Mouse (Mus musculus): Measurements from ENCODE around the gene Dennd4a. TPM values are rescaled to one million over a fixed set of nuclear protein-coding genes. Genes with fewer than 3 reads are reported as not detected.

The Dennd4a gene
- total and polyA plus RNA-seq, 3 experiments: 22.6 to 41.1 (median 37.1) TPM

DNA sequence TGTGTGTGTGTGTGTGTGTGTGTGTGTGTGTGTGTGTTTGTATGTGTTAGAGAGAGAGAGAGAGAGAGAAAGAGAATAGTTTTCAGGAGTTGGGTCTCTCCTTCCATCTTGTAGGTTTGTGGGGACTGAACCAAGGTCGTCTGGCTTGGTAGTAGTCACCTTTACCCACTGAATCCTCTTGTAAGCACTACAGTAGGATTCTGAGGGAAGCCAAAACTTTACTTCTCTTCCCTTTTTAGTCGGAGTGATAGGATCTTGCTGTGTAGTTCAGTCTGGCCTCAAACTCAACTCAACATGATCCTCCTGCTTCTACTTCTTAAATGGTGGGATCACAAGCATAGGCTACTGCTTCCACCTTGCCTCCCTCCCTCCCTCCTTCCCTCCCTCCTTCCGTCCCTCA lies 17.3 kb upstream of the Dennd4a start:
- no peak overlapping the region for H3K4me3 ChIP-seq (replicated peaks in 1 of 3; ENCODE audit: low read depth in 2 of 3, low read length in 2 of 3, poor library complexity in 1 of 3)

GRCm38 (mm10) chr9:64794448-64795420 lies 16.4 kb upstream of the Dennd4a start:
- no peaks in the 10 kb centered on the region for H3K36me3 ChIP-seq (replicated peaks in 1 of 2; ENCODE audit: control insufficient read depth in 1 of 2, insufficient read depth in 1 of 2, low read length in 1 of 2)
- in situ Hi-C loops (cut with MboI; ENCODE audit: low pct_ligation_motif_present, low pct_unique_long_range_greater_than_20kb, low sequenced_read_pairs): no loop called here
- H3K9ac ChIP-seq (ENCODE audit: insufficient read depth, low read depth): no peak overlapping the region
- H3K4me3 ChIP-seq (replicated peaks in 1 of 3; ENCODE audit: low read depth in 2 of 3, low read length in 2 of 3, poor library complexity in 1 of 3): no peak overlapping the region
- dilution Hi-C loops (cut with MboI; ENCODE audit: extremely low pct_ligation_motif_present, extremely low pct_unique_long_range_greater_than_20kb, low sequenced_read_pairs): no loop called here
- H3K27ac ChIP-seq (ENCODE audit: insufficient read depth, low read depth): no peak overlapping the region
- no peaks in the 10 kb centered on the region for H3K79me2 ChIP-seq (replicated peaks; ENCODE audit: control insufficient read depth, extremely low read depth, insufficient read depth, poor library complexity, severe bottlenecking)
- no peak for DNase-seq (ENCODE audit: extremely low read depth)
- no peaks in the 10 kb centered on the region for H3K27me3 ChIP-seq (replicated peaks)
- H3K4me1 ChIP-seq (ENCODE audit: control insufficient read depth in 1 of 2, insufficient read depth in 2 of 2): peaks cover 11 to 83% of the 10 kb centered on the region in 2 experiments; a peak in 3 of 4 replicates
- H3K4me2 ChIP-seq (ENCODE audit: insufficient read depth, low read depth, poor library complexity, severe bottlenecking): no peak overlapping the region
- peaks cover 5% of the 10 kb centered on the region for H3K9me3 ChIP-seq (replicated peaks; ENCODE audit: low read length)
- no peak for TF ChIP-seq USF2 (conservative IDR thresholded peaks at IDR 0.05; ENCODE audit: low read depth, low read length)
- TF ChIP-seq ETS1 (conservative IDR thresholded peaks at IDR 0.05; ENCODE audit: low read depth, low read length): no peak
- TF ChIP-seq GABPA (IDR thresholded peaks at IDR 0.05; ENCODE audit: insufficient replicate concordance, low read depth, low read length): no peak
- TF ChIP-seq JUN (IDR thresholded peaks at IDR 0.05; ENCODE audit: insufficient read depth, low read depth, low read length): no peak
- no peak for TF ChIP-seq ZMIZ1 (IDR thresholded peaks at IDR 0.05; ENCODE audit: low read depth, low read length)
- no peak for TF ChIP-seq NRF1 (IDR thresholded peaks at IDR 0.05; ENCODE audit: low read depth, low read length)
- TF ChIP-seq CHD1 (IDR thresholded peaks at IDR 0.05; ENCODE audit: low read depth, low read length): no peak
- peak; percentile 32 for TF ChIP-seq RAD21 (IDR thresholded peaks at IDR 0.05; ENCODE audit: low read depth, low read length)
- TF ChIP-seq PAX5 (IDR thresholded peaks at IDR 0.05; ENCODE audit: low read length): no peak
- TF ChIP-seq MAX (IDR thresholded peaks at IDR 0.05; ENCODE audit: low read length): no peak
- TF ChIP-seq JUND (conservative IDR thresholded peaks at IDR 0.05; ENCODE audit: low read depth, low read length): no peak
- no peak for TF ChIP-seq TBP (conservative IDR thresholded peaks at IDR 0.05; ENCODE audit: low read depth, low read length)
- no peak for TF ChIP-seq TCF12 (IDR thresholded peaks at IDR 0.05; ENCODE audit: low read depth, low read length)
- TF ChIP-seq ZC3H11A (IDR thresholded peaks at IDR 0.05; ENCODE audit: low read depth, low read length): no peak
- TF ChIP-seq ZNF384 (IDR thresholded peaks at IDR 0.05; ENCODE audit: low read depth, low read length): peak; percentile 63; the same call in 1 of the 2 replicates
- no peak for TF ChIP-seq ELF1 (IDR thresholded peaks at IDR 0.05; ENCODE audit: low read depth, low read length)
- TF ChIP-seq E2F4 (IDR thresholded peaks at IDR 0.05; ENCODE audit: insufficient replicate concordance, low read depth, low read length): no peak
- no peak for TF ChIP-seq ZKSCAN1 (IDR thresholded peaks at IDR 0.05; ENCODE audit: borderline replicate concordance, low read depth, low read length)
- TF ChIP-seq UBTF (IDR thresholded peaks at IDR 0.05; ENCODE audit: low read depth, low read length): no peak
- TF ChIP-seq SMC3 (IDR thresholded peaks at IDR 0.05; ENCODE audit: low read depth, low read length): peak; percentile 43
- TF ChIP-seq MAZ (IDR thresholded peaks at IDR 0.05; ENCODE audit: low read depth, low read length): no peak
- TF ChIP-seq BHLHE40 (IDR thresholded peaks at IDR 0.05; ENCODE audit: low read depth, low read length): no peak

More for the DNA sequence above, 17.3 kb upstream of the Dennd4a start:
- Histone ChIP-seq H3K4me2 (ENCODE audit: insufficient read depth, low read depth, poor library complexity, severe bottlenecking) (no peak overlapping the region), H3K9me3 (replicated peaks; ENCODE audit: low read length) (peaks cover 5% of the 10 kb centered on the region), H3K4me1 (ENCODE audit: control insufficient read depth in 1 of 2, insufficient read depth in 2 of 2) (peaks cover 11 to 90% of the 10 kb centered on the region in 2 experiments; a peak in 3 of 4 replicates), H3K9ac (ENCODE audit: insufficient read depth, low read depth) (no peak overlapping the region), H3K27me3 (replicated peaks) (no peaks in the 10 kb centered on the region), H3K36me3 (replicated peaks in 1 of 2; ENCODE audit: control insufficient read depth in 1 of 2, insufficient read depth in 1 of 2, low read length in 1 of 2) (no peaks in the 10 kb centered on the region), H3K79me2 (replicated peaks; ENCODE audit: control insufficient read depth, extremely low read depth, insufficient read depth, poor library complexity, severe bottlenecking) (no peaks in the 10 kb centered on the region), H3K27ac (ENCODE audit: insufficient read depth, low read depth) (no peak overlapping the region)
- no peak for TF ChIP-seq ELF1 (IDR thresholded peaks at IDR 0.05; ENCODE audit: low read depth, low read length)
- TF ChIP-seq USF1 (IDR thresholded peaks at IDR 0.05; ENCODE audit: low read depth, low read length): no peak
- no peak for TF ChIP-seq CHD1 (IDR thresholded peaks at IDR 0.05; ENCODE audit: low read depth, low read length)
- TF ChIP-seq CHD2 (IDR thresholded peaks at IDR 0.05; ENCODE audit: low read length): no peak
- TF ChIP-seq HCFC1 (IDR thresholded peaks at IDR 0.05; ENCODE audit: low read depth, low read length): no peak
- no peak for TF ChIP-seq E2F4 (IDR thresholded peaks at IDR 0.05; ENCODE audit: insufficient replicate concordance, low read depth, low read length)
- TF ChIP-seq ZMIZ1 (IDR thresholded peaks at IDR 0.05; ENCODE audit: low read depth, low read length): no peak
- TF ChIP-seq USF2 (conservative IDR thresholded peaks at IDR 0.05; ENCODE audit: low read depth, low read length): no peak
- no peak for TF ChIP-seq KAT2A (IDR thresholded peaks at IDR 0.05; ENCODE audit: insufficient replicate concordance, low read length)
- no peak for TF ChIP-seq BHLHE40 (IDR thresholded peaks at IDR 0.05; ENCODE audit: low read depth, low read length)
- no peak for TF ChIP-seq MAZ (IDR thresholded peaks at IDR 0.05; ENCODE audit: low read depth, low read length)
- TF ChIP-seq MAFK (IDR thresholded peaks at IDR 0.05; ENCODE audit: insufficient replicate concordance, low read length): no peak
- no peak for TF ChIP-seq MXI1 (IDR thresholded peaks at IDR 0.05; ENCODE audit: low read depth, low read length)
- TF ChIP-seq RCOR1 (conservative IDR thresholded peaks at IDR 0.05; ENCODE audit: low read depth, low read length): no peak
- no peak for TF ChIP-seq JUND (conservative IDR thresholded peaks at IDR 0.05; ENCODE audit: low read depth, low read length)
- no peak for TF ChIP-seq MYC (IDR thresholded peaks at IDR 0.05; ENCODE audit: low read depth, low read length)
- TF ChIP-seq NRF1 (IDR thresholded peaks at IDR 0.05; ENCODE audit: low read depth, low read length): no peak
- TF ChIP-seq ZKSCAN1 (IDR thresholded peaks at IDR 0.05; ENCODE audit: borderline replicate concordance, low read depth, low read length): no peak
- TF ChIP-seq TBP (conservative IDR thresholded peaks at IDR 0.05; ENCODE audit: low read depth, low read length): no peak
- TF ChIP-seq CTCF (conservative IDR thresholded peaks at IDR 0.05 in 1 of 2, IDR thresholded peaks at IDR 0.05 in 1 of 2; ENCODE audit: low read depth in 2 of 2, low read length in 2 of 2): no peak
- in situ Hi-C loops (cut with MboI; ENCODE audit: low pct_ligation_motif_present, low pct_unique_long_range_greater_than_20kb, low sequenced_read_pairs): no loop called here
- dilution Hi-C loops (cut with MboI; ENCODE audit: extremely low pct_ligation_motif_present, extremely low pct_unique_long_range_greater_than_20kb, low sequenced_read_pairs): no loop called here
- no peak for DNase-seq (ENCODE audit: extremely low read depth)

All from CH12.LX (cell line).